Mouse (Mus musculus): Measurements from ENCODE around the gene Hectd2.
A peak's percentile ranks its signal among the peaks of the same experiment; 100 is the strongest.

DNA sequence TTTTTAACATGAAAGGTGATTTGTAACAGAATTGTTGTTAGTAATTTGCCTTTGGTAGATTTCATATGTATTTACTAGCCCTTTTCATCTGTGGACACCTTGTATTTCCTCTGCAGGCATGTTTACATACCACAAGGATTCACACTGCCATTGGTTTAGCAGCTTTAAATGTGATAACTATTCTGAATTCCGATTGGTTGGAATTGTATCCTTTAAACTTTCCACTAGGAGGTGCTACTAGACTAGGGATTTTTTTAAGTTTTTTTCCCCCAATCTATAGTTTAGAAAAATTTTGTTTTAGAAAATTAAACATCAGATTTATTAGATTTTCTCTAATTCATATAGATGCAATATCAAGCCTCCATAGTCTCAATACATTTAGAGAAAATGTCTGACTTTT, 51.8 kb downstream of the Hectd2 start:
- TF ChIP-seq CTCF (IDR thresholded peaks at IDR 0.05 in 2 of 3, conservative IDR thresholded peaks at IDR 0.05 in 1 of 3; ENCODE audit: control insufficient read depth in 1 of 3, insufficient read depth in 1 of 3, low read depth in 2 of 3, low read length in 3 of 3, poor library complexity in 1 of 3, severe bottlenecking in 1 of 3), result peak in 1 of 3 experiments; percentile 7; a peak in 1 of 6 replicates
- TF ChIP-seq BHLHE40 (IDR thresholded peaks at IDR 0.05; ENCODE audit: borderline replicate concordance, low read depth, low read length), result no peak
- TF ChIP-seq POLR2A (IDR thresholded peaks at IDR 0.05; ENCODE audit: control insufficient read depth in 1 of 2, insufficient read depth in 1 of 2, low read depth in 1 of 2, low read length in 2 of 2, poor library complexity in 1 of 2), result no peak
- no peak for TF ChIP-seq KAT2A (conservative IDR thresholded peaks at IDR 0.05; ENCODE audit: low read depth, low read length)
- no peak for TF ChIP-seq ZNF384 (IDR thresholded peaks at IDR 0.05; ENCODE audit: low read depth, low read length)
- TF ChIP-seq ZMIZ1 (IDR thresholded peaks at IDR 0.05; ENCODE audit: low read depth, low read length), result no peak
